Mouse (Mus musculus): ENCODE data around the gene Dnajb12.

DNA sequence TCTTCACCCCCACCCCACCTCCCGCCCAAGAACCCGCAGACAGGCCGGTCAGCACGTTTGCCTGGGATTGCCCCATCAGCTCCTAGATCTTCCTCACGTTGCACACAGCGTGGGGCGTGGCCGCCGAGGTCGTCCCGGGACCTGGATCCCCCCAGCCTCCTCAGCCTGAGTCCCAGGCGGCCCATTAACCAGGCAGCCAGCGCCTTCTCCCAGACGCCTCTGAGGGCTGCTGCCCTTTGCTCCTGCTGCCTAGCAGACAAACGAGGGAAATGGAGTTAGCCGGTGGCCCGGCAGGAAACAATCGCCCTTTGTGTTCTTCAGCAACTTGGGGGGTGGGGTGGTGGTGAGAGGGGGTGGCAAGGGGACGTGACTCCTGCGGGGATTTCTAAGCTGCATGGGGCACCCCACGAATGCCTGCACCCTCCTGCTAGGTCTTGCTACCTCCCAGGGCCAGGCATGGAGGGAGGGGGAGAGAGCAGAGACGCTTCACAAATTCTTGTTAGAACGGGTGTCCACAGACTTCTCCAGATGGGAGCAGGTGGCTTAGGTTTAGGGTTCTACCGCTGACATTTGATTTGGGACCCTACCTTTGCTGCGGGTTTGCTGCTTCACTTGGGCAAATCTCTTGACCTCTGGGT is 32.3 kb downstream of the Dnajb12 start:
- no peak for TF ChIP-seq POLR2A (IDR thresholded peaks at IDR 0.05; ENCODE audit: low read depth, low read length)
- TF ChIP-seq CTCF (IDR thresholded peaks at IDR 0.05; ENCODE audit: borderline replicate concordance, insufficient read depth, low read length): no peak
